Mouse (Mus musculus) layer of hippocampus, postnatal 10 days (tissue): ENCODE measurements around the gene 1810046K07Rik. TPM values are rescaled to one million over a fixed set of nuclear protein-coding genes. Genes with fewer than 3 reads are reported as not detected.

ENCODE experiments used
- DNase-seq, 2 experiments: peaks; one replicate each; pipeline ENCODE4 v3.0.0; 2021; ENCODE audit warnings: low spot score in 2 of 2
- total RNA-seq, 2 experiments: library from RNA; stranded (reverse); gene quantifications; 2 replicates each; pipeline ENCODE4 v1.2.3; 2021

1810046K07Rik gene
- total RNA-seq, 2 experiments from 2014 or later: not detected

GRCm38 (mm10) chr9:51305146-51305545 lies 23.6 kb downstream of the 1810046K07Rik start:
- DNase-seq: peak; percentile 26 to 43

GRCm38 (mm10) chr9:51303980-51304379 lies 24.7 kb downstream of the 1810046K07Rik start:
- DNase-seq: no peak

GRCm38 (mm10) chr9:51293541-51293940 lies 35.2 kb downstream of the 1810046K07Rik start:
- no peak for DNase-seq

GRCm38 (mm10) chr9:51292674-51293073 lies 36.0 kb downstream of the 1810046K07Rik start:
- peak; percentile 82 to 85 for DNase-seq

GRCm38 (mm10) chr9:51290980-51291379 lies 37.7 kb downstream of the 1810046K07Rik start:
- DNase-seq: no peak

GRCm38 (mm10) chr9:51286079-51286478 lies 42.6 kb downstream of the 1810046K07Rik start:
- no peak for DNase-seq

GRCm38 (mm10) chr9:51278500-51279381 lies 50.0 kb downstream of the 1810046K07Rik start, which contains the start of gene Colca2:
Colca2 (minus strand) TSS chr9:51278569.
- peak; percentile 69 to 80 for DNase-seq

GRCm38 (mm10) chr9:51277834-51278498 lies 50.8 kb downstream of the 1810046K07Rik start:
- DNase-seq: no peak

GRCm38 (mm10) chr9:51274678-51275077 lies 54.0 kb downstream of the 1810046K07Rik start:
- DNase-seq: no peak

GRCm38 (mm10) chr9:51273581-51274154 lies 55.0 kb downstream of the 1810046K07Rik start:
- no peak for DNase-seq

- DNase-seq: no peak
Observed at GRCm38 (mm10) chr9:51272102-51272501, 56.6 kb downstream of the 1810046K07Rik start.

GRCm38 (mm10) chr9:51271073-51271472 lies 57.6 kb downstream of the 1810046K07Rik start:
- DNase-seq: no peak

- no peak for DNase-seq
Observed at GRCm38 (mm10) chr9:51268852-51269251, 59.9 kb downstream of the 1810046K07Rik start.

GRCm38 (mm10) chr9:51258426-51258825 lies 70.3 kb downstream of the 1810046K07Rik start:
- DNase-seq: no peak

GRCm38 (mm10) chr9:51256780-51257502 lies 71.8 kb downstream of the 1810046K07Rik start:
- no peak for DNase-seq

Other genes starting within 250 kb of the 1810046K07Rik start
- under 1 TPM; 0.58 to 0.75 TPM for gene 4833427G06Rik, start 226.8 kb downstream of the 1810046K07Rik start, total RNA-seq
- gene Gm32742, start 163.4 kb downstream of the 1810046K07Rik start, total RNA-seq: not detected
- gene Pou2af1, start 115.2 kb downstream of the 1810046K07Rik start, total RNA-seq: under 1 TPM in 1 of 2 experiments, not detected in 1; 0.14 TPM
- gene Colca2, start 50.3 kb downstream of the 1810046K07Rik start, total RNA-seq: 1 to 10 TPM in 1 of 2 experiments, under 1 TPM in 1; 0.96 to 1.5 TPM